In genomic region chr10:97189696-97190095, GRCm38 (mm10) we compare ENCODE assay signal across 16 mouse cellular contexts.
"Had no signal": no experiment of that assay in that cellular context is flagged by ENCODE, and none has a peak within 500 bp of the region (broad histone marks: within the 10 kb centered on the region; RNA-seq: fewer than 3 reads in every experiment).

No protein-coding gene starts in this region.

- H3K9me3 ChIP-seq: neural tube, embryonic 12.5 days; neural tube, embryonic 13.5 days; neural tube, embryonic 15.5 days; stomach, embryonic 15.5 days had no signal

- H3K9ac ChIP-seq: neural tube, embryonic 12.5 days; neural tube, embryonic 13.5 days; neural tube, embryonic 15.5 days; stomach, embryonic 15.5 days had no signal

- DNase-seq: right cerebral cortex, adult 18-20 months; right cerebral cortex, postnatal 14 days; right cerebral cortex, postnatal 25 days; right cerebral cortex, postnatal 4 days; spleen, adult 18-20 months; thymus, adult 18-20 months; thymus, adult 2 months; thymus, postnatal 14 days; thymus, postnatal 25 days; thymus, postnatal 36 days; thymus, postnatal 4 days had no signal

- H3K4me1 ChIP-seq: neural tube, embryonic 12.5 days; neural tube, embryonic 13.5 days; neural tube, embryonic 15.5 days; stomach, embryonic 15.5 days had no signal

- H3K36me3 ChIP-seq: neural tube, embryonic 12.5 days; neural tube, embryonic 13.5 days; neural tube, embryonic 15.5 days; stomach, embryonic 15.5 days had no signal

- H3K4me2 ChIP-seq: neural tube, embryonic 12.5 days; neural tube, embryonic 13.5 days; neural tube, embryonic 15.5 days; stomach, embryonic 15.5 days had no signal

- H3K27ac ChIP-seq: neural tube, embryonic 12.5 days; neural tube, embryonic 13.5 days; neural tube, embryonic 15.5 days; stomach, embryonic 15.5 days; stomach, postnatal 0 days had no signal

- H3K27me3 ChIP-seq: neural tube, embryonic 12.5 days; neural tube, embryonic 13.5 days; neural tube, embryonic 15.5 days; stomach, embryonic 15.5 days had no signal

- H3K4me3 ChIP-seq: neural tube, embryonic 12.5 days; neural tube, embryonic 13.5 days; neural tube, embryonic 15.5 days; stomach, embryonic 15.5 days had no signal
